Mouse (Mus musculus): ENCODE data around the gene Tdpoz2.
"Not testable (repeated sequence)": the region's sequence is repeated elsewhere in the genome, so short reads cannot be mapped to it uniquely, and the experiment has no call there.

GRCm38 (mm10) chr3:93676210-93676609, 23.7 kb upstream of the Tdpoz2 start, which contains the start of gene Tdpoz1:
- TF ChIP-seq POLR2A (IDR thresholded peaks at IDR 0.05; ENCODE audit: borderline replicate concordance, low read depth, low read length); CTCF (IDR thresholded peaks at IDR 0.05; ENCODE audit: low read depth, low read length): not testable (repeated sequence)

All from bone marrow macrophage, adult 2 months (primary cell).